Mouse (Mus musculus) bone marrow, adult 2 months (tissue): ENCODE results near the gene Rpl37a.

Experiments
- CTCF ChIP-seq: fragments of 200-500 bp; IDR thresholded peaks from 2 replicates; pipeline ENCODE4 v1.5.1; 2011; ENCODE audit warnings: low read length, control low read depth; ENCODE audit not compliant: control insufficient read depth, insufficient read depth
- POLR2A ChIP-seq: fragments of 200-500 bp; IDR thresholded peaks from 2 replicates; pipeline ENCODE4 v1.6.1; 2011; ENCODE audit warnings: low read depth, mild to moderate bottlenecking, control low read depth, low read length, borderline replicate concordance; ENCODE audit not compliant: control insufficient read depth

DNA sequence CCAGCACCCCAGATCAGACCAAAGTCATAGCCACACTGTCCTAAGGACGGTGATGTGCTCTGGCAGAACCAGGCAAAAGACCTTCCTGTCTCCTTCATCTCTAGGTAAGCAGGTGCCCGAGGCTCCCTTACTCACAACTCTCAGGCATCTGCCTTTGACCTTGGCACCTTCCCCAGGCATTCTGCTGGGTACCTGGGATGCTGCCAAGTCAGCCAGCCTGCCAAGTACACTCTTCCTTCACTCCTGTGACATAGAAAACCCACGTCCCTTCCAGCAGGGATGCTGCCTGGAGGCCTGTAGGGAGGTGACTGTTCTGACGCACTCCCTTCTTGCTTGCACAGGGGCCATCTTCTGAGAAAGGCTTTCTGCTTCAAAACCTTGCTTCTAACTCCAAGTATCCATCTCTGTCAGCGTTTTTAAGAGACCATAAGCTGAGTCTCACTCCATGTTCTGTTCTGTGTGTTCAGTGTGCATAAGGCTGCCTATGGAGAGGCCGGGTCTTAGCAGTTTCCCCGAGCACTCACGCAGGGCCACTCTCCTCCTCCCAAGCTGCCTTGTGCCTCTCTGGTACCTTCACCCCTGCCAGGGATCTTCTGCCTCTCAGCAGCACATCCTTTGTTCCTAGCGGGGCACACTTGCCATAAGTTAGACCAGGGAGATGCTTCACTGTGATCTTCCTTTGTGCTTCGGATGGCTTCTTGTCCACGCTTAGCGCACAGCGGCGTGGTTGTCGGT, 28.0 kb downstream of the Rpl37a start:
- TF ChIP-seq CTCF (no peak), POLR2A (no peak)
